Mouse (Mus musculus) heart, embryonic 16.5 days (tissue): ENCODE measurements around the gene Syngr1. TPM values are rescaled to one million over a fixed set of nuclear protein-coding genes. Genes with fewer than 3 reads are reported as not detected.

Experiments
- ATAC-seq: fragments of 200-750 bp; cut with Nextera tagmentation; replicated peaks from 2 replicates; pipeline ENCODE4 v1.8.0; 2017; ENCODE audit warnings: moderate number of reproducible peaks; ENCODE audit not compliant: insufficient read depth, low FRiP score; ENCODE audit errors: extremely low read depth
- H3K27ac ChIP-seq: fragments of 300-500 bp; sonication (generic); 2 replicates; pipeline ENCODE4 v1.5.1; 2014; ENCODE audit warnings: mild to moderate bottlenecking, low read length, control low read depth, moderate library complexity
- H3K27me3 ChIP-seq: fragments of 300-500 bp; sonication (generic); 2 replicates; pipeline ENCODE4 v1.6.1; 2014; ENCODE audit warnings: low read length, mixed read lengths; ENCODE audit not compliant: control insufficient read depth, insufficient read depth
- H3K36me3 ChIP-seq: fragments of 300-500 bp; sonication (generic); 2 replicates; pipeline ENCODE4 v1.6.1; 2014; ENCODE audit not compliant: control insufficient read depth, insufficient read depth
- H3K4me1 ChIP-seq: fragments of 300-500 bp; sonication (generic); 2 replicates; pipeline ENCODE4 v1.6.1; 2014; ENCODE audit warnings: low read length, mixed read lengths; ENCODE audit not compliant: control insufficient read depth, insufficient read depth
- H3K4me2 ChIP-seq: fragments of 300-500 bp; sonication (generic); 2 replicates; pipeline ENCODE4 v1.6.1; 2014; ENCODE audit warnings: low read depth, mild to moderate bottlenecking, control low read depth, low read length
- H3K4me3 ChIP-seq: fragments of 300-500 bp; sonication (generic); 2 replicates; pipeline ENCODE4 v1.5.1; 2014; ENCODE audit warnings: mild to moderate bottlenecking, control low read depth, low read length
- H3K9ac ChIP-seq: fragments of 300-500 bp; sonication (generic); 2 replicates; pipeline ENCODE4 v1.6.1; 2014; ENCODE audit warnings: low read length, control low read depth
- H3K9me3 ChIP-seq: fragments of 300-500 bp; sonication (generic); replicated peaks from 2 replicates; pipeline ENCODE4 v1.6.1; 2016; ENCODE audit warnings: low read length; ENCODE audit not compliant: control insufficient read depth
- WGBS: fragments of 180-500 bp; shearing (Covaris S2); extraction: QIAGEN DNeasy Blood & Tissue Kit; methylation state at CpG from one replicate; pipeline ENCODE4 v1.1.7; 2014; 5-methylcytosine and 5-hydroxymethylcytosine counted together
- polyA plus RNA-seq: library from polyadenylated mRNA; unstranded; fragments of >200 nt; fragmentation: Nextera tagmentation; extraction: Ambion mirVana; gene quantifications from 2 replicates; pipeline ENCODE4 v1.2.1, GENCODE M21; 2015

Gene Syngr1
- 55.4 and 61.2 TPM in 2 replicates for polyA plus RNA-seq

- Histone ChIP-seq H3K4me2 (peak within 1 kb of the TSS; percentile 92), H3K27ac (no peak within 1 kb of the TSS), H3K4me3 (peak within 1 kb of the TSS; percentile 77), H3K27me3 (peaks cover 7% of the 10 kb centered on the region; the same call in 1 of the 2 replicates), H3K4me1 (no peaks in the 10 kb centered on the region), H3K9ac (peak within 1 kb of the TSS; percentile 84), H3K36me3 (no peaks in the 10 kb centered on the region), H3K9me3 (no peaks in the 10 kb centered on the region)
- 2% methylated on average over 85 of the region's 86 CpGs for WGBS
- peak; percentile 75 for ATAC-seq
These were observed at the start of gene Syngr1, which contains the start of gene Rpl3 for GRCm38 (mm10) chr15:80091121-80091955. Syngr1 (plus strand) TSS chr15:80091334. Rpl3 (minus strand) TSS chr15:80091868.

- Histone ChIP-seq H3K36me3 (no peaks in the 10 kb centered on the region), H3K9ac (no peak overlapping the region), H3K27ac (0 out of 2 replicates have a peak overlapping the region, but pooled peaks have one; percentile 24), H3K4me1 (no peaks in the 10 kb centered on the region), H3K4me2 (no peak overlapping the region), H3K9me3 (peaks cover 7% of the 10 kb centered on the region), H3K4me3 (no peak overlapping the region), H3K27me3 (no peaks in the 10 kb centered on the region)
- ATAC-seq, result no peak
- WGBS, result 70% methylated on average over 4 of the region's 4 CpGs
These were observed 49.0 kb upstream of the Syngr1 start for GRCm38 (mm10) chr15:80042152-80042551.

GRCm38 (mm10) chr15:80044249-80044648, 46.9 kb upstream of the Syngr1 start:
- no peak overlapping the region for H3K9ac ChIP-seq
- 91% methylated on average over 10 of the region's 10 CpGs for WGBS

GRCm38 (mm10) chr15:80045749-80046148, 45.4 kb upstream of the Syngr1 start:
- no peak for ATAC-seq
- H3K9me3 ChIP-seq, result peaks cover 5% of the 10 kb centered on the region

More at GRCm38 (mm10) chr15:80044249-80044648, 46.9 kb upstream of the Syngr1 start:
- no peaks in the 10 kb centered on the region for H3K27me3 ChIP-seq
- H3K36me3 ChIP-seq, result no peaks in the 10 kb centered on the region
- no peak overlapping the region for H3K27ac ChIP-seq
- peaks cover 5% of the 10 kb centered on the region for H3K9me3 ChIP-seq
- H3K4me2 ChIP-seq, result no peak overlapping the region
- H3K4me1 ChIP-seq, result peaks cover 15% of the 10 kb centered on the region
- ATAC-seq, result no peak
- no peak overlapping the region for H3K4me3 ChIP-seq

GRCm38 (mm10) chr15:80047242-80047641, 43.9 kb upstream of the Syngr1 start:
- 57% methylated on average over 2 of the region's 2 CpGs for WGBS
- Histone ChIP-seq H3K27me3 (no peaks in the 10 kb centered on the region), H3K9me3 (peaks cover 5% of the 10 kb centered on the region), H3K4me3 (no peak overlapping the region), H3K4me2 (no peak overlapping the region), H3K36me3 (no peaks in the 10 kb centered on the region), H3K4me1 (peaks cover 22% of the 10 kb centered on the region), H3K27ac (no peak overlapping the region), H3K9ac (no peak overlapping the region)
- ATAC-seq, result no peak

More at GRCm38 (mm10) chr15:80045749-80046148, 45.4 kb upstream of the Syngr1 start:
- no peak overlapping the region for H3K9ac ChIP-seq
- no peak overlapping the region for H3K27ac ChIP-seq
- no peak overlapping the region for H3K4me3 ChIP-seq
- H3K4me2 ChIP-seq, result no peak overlapping the region
- no peaks in the 10 kb centered on the region for H3K27me3 ChIP-seq
- H3K36me3 ChIP-seq, result no peaks in the 10 kb centered on the region
- peaks cover 20% of the 10 kb centered on the region for H3K4me1 ChIP-seq
- WGBS, result 94% methylated on average over 2 of the region's 2 CpGs

- peaks cover 22% of the 10 kb centered on the region for H3K4me1 ChIP-seq
- WGBS, result 16% methylated on average over 5 of the region's 5 CpGs
- no peaks in the 10 kb centered on the region for H3K36me3 ChIP-seq
- no peak overlapping the region for H3K27ac ChIP-seq
- no peak overlapping the region for H3K4me2 ChIP-seq
- no peak for ATAC-seq
- H3K9ac ChIP-seq, result 0 out of 2 replicates have a peak overlapping the region, but pooled peaks have one; percentile 12
- H3K4me3 ChIP-seq, result no peak overlapping the region
- H3K9me3 ChIP-seq, result peaks cover 6% of the 10 kb centered on the region
- H3K27me3 ChIP-seq, result no peaks in the 10 kb centered on the region
These were observed 43.2 kb upstream of the Syngr1 start for GRCm38 (mm10) chr15:80047973-80048372.

GRCm38 (mm10) chr15:80050093-80050492, 41.0 kb upstream of the Syngr1 start:
- Histone ChIP-seq H3K4me1 (peaks cover 33% of the 10 kb centered on the region), H3K4me2 (no peak overlapping the region), H3K9me3 (peaks cover 7% of the 10 kb centered on the region), H3K27me3 (no peaks in the 10 kb centered on the region), H3K4me3 (no peak overlapping the region), H3K36me3 (no peaks in the 10 kb centered on the region), H3K9ac (no peak overlapping the region), H3K27ac (peak overlapping the region; percentile 73)
- ATAC-seq, result 0 out of 2 replicates have a peak, but pooled peaks have one; percentile 34
- WGBS, result 40% methylated on average over 4 of the region's 4 CpGs

GRCm38 (mm10) chr15:80051092-80051761, 39.9 kb upstream of the Syngr1 start:
- H3K36me3 ChIP-seq, result no peaks in the 10 kb centered on the region
- peaks cover 33% of the 10 kb centered on the region for H3K4me1 ChIP-seq
- 73% methylated on average over 19 of the region's 19 CpGs for WGBS
- H3K9ac ChIP-seq, result no peak overlapping the region
- no peak overlapping the region for H3K4me2 ChIP-seq
- H3K4me3 ChIP-seq, result no peak overlapping the region
- H3K9me3 ChIP-seq, result 0 out of 2 replicates have a peak, but pooled peaks cover 2% of the 10 kb centered on the region
- peak; percentile 28; the same call in 1 of the 2 replicates for ATAC-seq
- H3K27ac ChIP-seq, result peak overlapping the region; percentile 84
- no peaks in the 10 kb centered on the region for H3K27me3 ChIP-seq
